Mouse (Mus musculus) embryonic facial prominence, embryonic 15.5 days (tissue): ENCODE data around the gene Hoxc13. TPM values are rescaled to one million over a fixed set of nuclear protein-coding genes. Genes with fewer than 3 reads are reported as not detected.

Experiments
- ATAC-seq: fragments of 200-750 bp; cut with Nextera tagmentation; 2 replicates; pipeline ENCODE4 v1.8.0; 2017; ENCODE audit warnings: low read depth, moderate TSS enrichment; ENCODE audit not compliant: insufficient number of reproducible peaks, low FRiP score, low TSS enrichment
- H3K27ac ChIP-seq: fragments of 300-500 bp; sonication (generic); replicated peaks from 2 replicates; pipeline ENCODE4 v1.5.1; 2015; ENCODE audit warnings: mild to moderate bottlenecking, inconsistent platforms
- H3K27me3 ChIP-seq: fragments of 300-500 bp; sonication (generic); 2 replicates; pipeline ENCODE4 v1.6.1; 2015; ENCODE audit warnings: inconsistent platforms
- H3K36me3 ChIP-seq: fragments of 300-500 bp; sonication (generic); 2 replicates; pipeline ENCODE4 v1.6.1; 2015; ENCODE audit warnings: mild to moderate bottlenecking, inconsistent platforms
- H3K4me1 ChIP-seq: fragments of 300-500 bp; sonication (generic); 2 replicates; pipeline ENCODE4 v1.6.1; 2015; ENCODE audit warnings: inconsistent platforms
- H3K4me2 ChIP-seq: fragments of 300-500 bp; sonication (generic); replicated peaks from 2 replicates; pipeline ENCODE4 v1.6.1; 2015; ENCODE audit warnings: mild to moderate bottlenecking, inconsistent platforms
- H3K4me3 ChIP-seq: fragments of 300-500 bp; sonication (generic); replicated peaks from 2 replicates; pipeline ENCODE4 v1.5.1; 2015; ENCODE audit warnings: mild to moderate bottlenecking, inconsistent platforms
- H3K9ac ChIP-seq: fragments of 300-500 bp; sonication (generic); 2 replicates; pipeline ENCODE4 v1.6.1; 2015; ENCODE audit warnings: inconsistent platforms
- H3K9me3 ChIP-seq: fragments of 300-500 bp; sonication (generic); replicated peaks from 2 replicates; pipeline ENCODE4 v1.6.1; 2016; ENCODE audit warnings: inconsistent platforms
- WGBS: fragments of 180-500 bp; shearing (Covaris S2); methylation state at CpG from one replicate; pipeline ENCODE4 v1.1.7; 2015; 5-methylcytosine and 5-hydroxymethylcytosine counted together
- polyA plus RNA-seq: library from polyadenylated mRNA; unstranded; fragments of >200 nt; fragmentation: Nextera tagmentation; extraction: Ambion mirVana; gene quantifications from 2 replicates; pipeline ENCODE4 v1.2.1, GENCODE M21; 2015

Hoxc13 gene
- polyA plus RNA-seq, 1 experiment from 2014 or later, result 4.0 TPM

- Histone ChIP-seq H3K9me3 (no peaks in the 10 kb centered on the region), H3K9ac (no peak overlapping the region), H3K4me3 (no peak overlapping the region), H3K36me3 (no peaks in the 10 kb centered on the region), H3K27ac (no peak overlapping the region), H3K27me3 (peaks cover 99% of the 10 kb centered on the region), H3K4me1 (peaks cover 8% of the 10 kb centered on the region; the same call in 1 of the 2 replicates), H3K4me2 (no peak overlapping the region)
- under 1% methylated on average over 32 of the region's 34 CpGs for WGBS
- ATAC-seq, result no peak
Measured at GRCm38 (mm10) chr15:102939256-102940155, 18.6 kb downstream of the Hoxc13 start.

- no peak overlapping the region; the same call in 1 of the 2 replicates for H3K4me2 ChIP-seq
- H3K9ac ChIP-seq, result no peak overlapping the region
- ATAC-seq, result no peak
Measured at GRCm38 (mm10) chr15:102942739-102943467, 22.0 kb downstream of the Hoxc13 start.

GRCm38 (mm10) chr15:102943468-102943813 is 22.5 kb downstream of the Hoxc13 start:
- H3K27me3 ChIP-seq, result peaks cover 100% of the 10 kb centered on the region
- H3K4me3 ChIP-seq, result no peak overlapping the region
- H3K9ac ChIP-seq, result no peak overlapping the region
- H3K4me1 ChIP-seq, result no peaks in the 10 kb centered on the region
- 2% methylated on average over 5 of the region's 5 CpGs for WGBS
- no peak overlapping the region for H3K4me2 ChIP-seq
- ATAC-seq, result no peak
- no peak overlapping the region for H3K27ac ChIP-seq
- H3K9me3 ChIP-seq, result no peaks in the 10 kb centered on the region
- no peaks in the 10 kb centered on the region for H3K36me3 ChIP-seq

More at GRCm38 (mm10) chr15:102942739-102943467, 22.0 kb downstream of the Hoxc13 start:
- H3K4me1 ChIP-seq, result no peaks in the 10 kb centered on the region
- H3K4me3 ChIP-seq, result 0 out of 2 replicates have a peak overlapping the region, but pooled peaks have one; percentile 10
- no peaks in the 10 kb centered on the region for H3K36me3 ChIP-seq
- whole genome bisulfite sequencing, result under 1% methylated on average over 53 of the region's 53 CpGs
- H3K27ac ChIP-seq, result no peak overlapping the region
- H3K9me3 ChIP-seq, result no peaks in the 10 kb centered on the region
- peaks cover 100% of the 10 kb centered on the region for H3K27me3 ChIP-seq

- Histone ChIP-seq H3K9me3 (no peaks in the 10 kb centered on the region), H3K27ac (no peak overlapping the region), H3K4me1 (no peaks in the 10 kb centered on the region), H3K9ac (no peak overlapping the region), H3K27me3 (peaks cover 99% of the 10 kb centered on the region), H3K4me3 (no peak overlapping the region), H3K4me2 (no peak overlapping the region), H3K36me3 (no peaks in the 10 kb centered on the region)
- ATAC-seq, result no peak
- 10% methylated on average over 22 of the region's 22 CpGs for WGBS
Measured at GRCm38 (mm10) chr15:102945185-102946077, 24.5 kb downstream of the Hoxc13 start.

- Histone ChIP-seq H3K4me3 (no peak overlapping the region), H3K27me3 (peaks cover 99% of the 10 kb centered on the region), H3K4me2 (no peak overlapping the region), H3K4me1 (no peaks in the 10 kb centered on the region), H3K9ac (no peak overlapping the region), H3K9me3 (no peaks in the 10 kb centered on the region), H3K27ac (no peak overlapping the region), H3K36me3 (no peaks in the 10 kb centered on the region)
- no peak for ATAC-seq
- WGBS, result 1% methylated on average over 9 of the region's 9 CpGs
Measured at GRCm38 (mm10) chr15:102947276-102947675, 26.4 kb downstream of the Hoxc13 start.

GRCm38 (mm10) chr15:102948842-102949241 is 27.9 kb downstream of the Hoxc13 start:
- 4% methylated on average over 2 of the region's 2 CpGs for WGBS
- Histone ChIP-seq H3K36me3 (no peaks in the 10 kb centered on the region), H3K9ac (no peak overlapping the region), H3K9me3 (no peaks in the 10 kb centered on the region), H3K27me3 (peaks cover 99% of the 10 kb centered on the region), H3K27ac (no peak overlapping the region), H3K4me2 (no peak overlapping the region), H3K4me3 (no peak overlapping the region), H3K4me1 (no peaks in the 10 kb centered on the region)
- ATAC-seq, result no peak

- WGBS, result 2% methylated on average over 20 of the region's 20 CpGs
- Histone ChIP-seq H3K27ac (no peak overlapping the region), H3K9ac (no peak overlapping the region), H3K4me2 (no peak overlapping the region), H3K36me3 (no peaks in the 10 kb centered on the region), H3K27me3 (peaks cover 99% of the 10 kb centered on the region), H3K4me3 (no peak overlapping the region), H3K9me3 (no peaks in the 10 kb centered on the region), H3K4me1 (no peaks in the 10 kb centered on the region)
- no peak for ATAC-seq
Measured at GRCm38 (mm10) chr15:102949696-102950095, 28.8 kb downstream of the Hoxc13 start.

- Histone ChIP-seq H3K4me3 (no peak overlapping the region), H3K9me3 (no peaks in the 10 kb centered on the region), H3K36me3 (no peaks in the 10 kb centered on the region), H3K27me3 (peaks cover 97% of the 10 kb centered on the region), H3K4me1 (no peaks in the 10 kb centered on the region), H3K27ac (no peak overlapping the region), H3K4me2 (no peak overlapping the region), H3K9ac (no peak overlapping the region)
- ATAC-seq, result no peak
- WGBS, result 9% methylated on average over 2 of the region's 2 CpGs
Measured at GRCm38 (mm10) chr15:102950877-102951276, 30.0 kb downstream of the Hoxc13 start.

- 2% methylated on average over 6 of the region's 6 CpGs for WGBS
- no peak overlapping the region for H3K4me2 ChIP-seq
- H3K4me1 ChIP-seq, result no peaks in the 10 kb centered on the region
- H3K9ac ChIP-seq, result no peak overlapping the region
- H3K4me3 ChIP-seq, result no peak overlapping the region
- ATAC-seq, result no peak
- no peaks in the 10 kb centered on the region for H3K9me3 ChIP-seq
- peaks cover 97% of the 10 kb centered on the region for H3K27me3 ChIP-seq
- no peak overlapping the region for H3K27ac ChIP-seq
- no peaks in the 10 kb centered on the region for H3K36me3 ChIP-seq
Measured at GRCm38 (mm10) chr15:102953561-102953960, 32.7 kb downstream of the Hoxc13 start.

GRCm38 (mm10) chr15:102954192-102955006 is 33.5 kb downstream of the Hoxc13 start, which contains the start of gene Hoxc11:
Gene Hoxc11, plus strand, starts transcription at chr15:102954427.
- no peak within 1 kb of the TSS for H3K27ac ChIP-seq
- 1% methylated on average over 57 of the region's 57 CpGs for WGBS
- peaks cover 94% of the 10 kb centered on the region for H3K27me3 ChIP-seq
- no peaks in the 10 kb centered on the region for H3K36me3 ChIP-seq
- H3K9me3 ChIP-seq, result no peaks in the 10 kb centered on the region
- ATAC-seq, result no peak
- H3K4me3 ChIP-seq, result no peak within 1 kb of the TSS
- no peak within 1 kb of the TSS for H3K4me2 ChIP-seq
- no peak within 1 kb of the TSS for H3K9ac ChIP-seq
- H3K4me1 ChIP-seq, result no peaks in the 10 kb centered on the region
